Mouse (Mus musculus) heart, embryonic 15.5 days (tissue): ENCODE results near the gene BC052040. TPM values are rescaled to one million over a fixed set of nuclear protein-coding genes. Genes with fewer than 3 reads are reported as not detected.
A peak's percentile ranks its signal among the peaks of the same experiment; 100 is the strongest.

ENCODE experiments used
- ATAC-seq: fragments of 200-750 bp; cut with Nextera tagmentation; replicated peaks from 2 replicates; pipeline ENCODE4 v1.8.0; 2017; ENCODE audit warnings: low read depth, moderate TSS enrichment; ENCODE audit not compliant: insufficient number of reproducible peaks, insufficient read depth, low FRiP score
- H3K27ac ChIP-seq: fragments of 300-500 bp; sonication (generic); 2 replicates; pipeline ENCODE4 v1.5.1; 2015; ENCODE audit warnings: mild to moderate bottlenecking, inconsistent platforms
- H3K27me3 ChIP-seq: fragments of 300-500 bp; sonication (generic); 2 replicates; pipeline ENCODE4 v1.6.1; 2015; ENCODE audit warnings: inconsistent platforms
- H3K36me3 ChIP-seq: fragments of 300-500 bp; sonication (generic); 2 replicates; pipeline ENCODE4 v1.6.1; 2015; ENCODE audit warnings: mild to moderate bottlenecking, inconsistent platforms
- H3K4me1 ChIP-seq: fragments of 300-500 bp; sonication (generic); replicated peaks from 2 replicates; pipeline ENCODE4 v1.6.1; 2015; ENCODE audit warnings: inconsistent platforms
- H3K4me2 ChIP-seq: fragments of 300-500 bp; sonication (generic); 2 replicates; pipeline ENCODE4 v1.6.1; 2015; ENCODE audit warnings: inconsistent platforms, mild to moderate bottlenecking, moderate library complexity
- H3K4me3 ChIP-seq: fragments of 300-500 bp; sonication (generic); 2 replicates; pipeline ENCODE4 v1.5.1; 2015; ENCODE audit warnings: mild to moderate bottlenecking, inconsistent platforms
- H3K9ac ChIP-seq: fragments of 300-500 bp; sonication (generic); 2 replicates; pipeline ENCODE4 v1.6.1; 2015; ENCODE audit warnings: mild to moderate bottlenecking, inconsistent platforms
- H3K9me3 ChIP-seq: fragments of 300-500 bp; sonication (generic); replicated peaks from 2 replicates; pipeline ENCODE4 v1.6.1; 2016; ENCODE audit warnings: inconsistent platforms
- WGBS: fragments of 180-500 bp; shearing (Covaris S2); methylation state at CpG from one replicate; pipeline ENCODE4 v1.1.7; 2015; ENCODE audit warnings: mixed read lengths; 5-methylcytosine and 5-hydroxymethylcytosine counted together
- microRNA counts: library from miRNA; unstranded; fragments of <30 nt; microRNA quantifications from one replicate; lab custom pipeline; 2016
- microRNA-seq: library from miRNA; unstranded; fragments of <30 nt; microRNA quantifications from one replicate; pipeline ENCODE4, GENCODE M21; 2016
- polyA plus RNA-seq: library from polyadenylated mRNA; unstranded; fragments of >200 nt; fragmentation: Nextera tagmentation; extraction: Ambion mirVana; gene quantifications from 2 replicates; pipeline ENCODE4 v1.2.1, GENCODE M21; 2015

The BC052040 gene
- polyA plus RNA-seq, 1 experiment from 2014 or later = 9.8 TPM

- Histone ChIP-seq H3K4me1 (no peaks in the 10 kb centered on the region), H3K27me3 (no peaks in the 10 kb centered on the region), H3K4me2 (no peak overlapping the region), H3K9me3 (no peaks in the 10 kb centered on the region), H3K9ac (no peak overlapping the region), H3K27ac (no peak overlapping the region), H3K36me3 (no peaks in the 10 kb centered on the region), H3K4me3 (no peak overlapping the region)
- no peak for ATAC-seq
- 86% methylated on average over 5 of the region's 5 CpGs for WGBS
These were observed 240.8 kb downstream of the BC052040 start for GRCm38 (mm10) chr2:115822361-115822760.

MicroRNAs encoded within 50 kb of the gene (microRNA counts, 519-probe panel; counts per million panel counts)
- 3,123 counts per million, percentile 75 among the panel's probes with 10 or more counts for microRNA mmu-miR-1951 (lab: Ali Mortazavi, UCI)

Small RNA genes lying within 50 kb of the gene (microRNA-seq; reads per million reads assigned to microRNA genes)
- 0.63 reads per million for gene Mir1951
